Mouse (Mus musculus): ENCODE results near the gene Cttnbp2.

Gene Cttnbp2

DNA sequence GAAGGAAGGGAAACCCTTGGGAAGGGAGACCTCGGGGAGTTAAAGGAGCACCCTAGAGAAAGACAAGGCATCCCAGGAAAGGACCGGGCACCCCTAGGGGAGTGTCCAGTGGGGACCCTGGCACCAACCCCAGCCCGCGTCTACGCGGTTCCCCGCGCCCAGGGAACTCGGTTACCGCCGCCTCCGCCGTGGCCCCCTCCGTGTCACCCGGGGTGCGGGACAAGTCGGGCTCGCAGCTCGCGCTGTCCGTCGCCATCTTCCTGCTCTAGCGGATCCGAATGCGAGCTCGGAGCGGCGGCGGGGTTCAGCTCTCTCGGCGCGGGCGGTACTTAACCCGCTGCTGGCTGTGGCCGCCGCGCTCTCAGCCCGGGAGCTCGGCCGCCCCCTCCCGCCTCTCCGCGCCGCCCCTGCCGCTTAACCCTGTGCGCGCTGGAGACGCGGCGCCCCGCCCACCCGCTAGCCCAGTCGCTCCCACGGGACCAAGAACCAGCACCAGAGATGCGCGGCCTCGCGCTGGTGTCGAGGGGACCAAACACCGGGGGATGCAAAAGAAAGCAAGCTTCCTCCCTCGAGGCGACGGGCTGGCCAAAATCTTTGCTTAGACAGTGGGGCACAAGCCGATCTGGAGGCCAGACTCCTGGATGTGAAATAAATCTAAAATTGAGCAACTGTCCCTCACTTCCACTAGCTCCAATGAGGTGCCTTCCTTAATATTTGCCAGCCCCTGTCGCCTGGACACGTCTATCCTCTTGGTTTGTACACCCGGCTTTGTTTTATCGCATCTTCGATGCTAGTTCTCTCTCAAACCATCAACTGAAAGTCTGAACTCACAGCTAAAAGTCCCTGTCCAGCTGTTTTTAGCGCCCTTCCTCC lies at the start of gene Cttnbp2:
Cttnbp2 (minus strand) TSS at position 364 of the 873 bp plus-strand sequence.
- DNase-seq, result peak; percentile 69 to 79

DNA sequence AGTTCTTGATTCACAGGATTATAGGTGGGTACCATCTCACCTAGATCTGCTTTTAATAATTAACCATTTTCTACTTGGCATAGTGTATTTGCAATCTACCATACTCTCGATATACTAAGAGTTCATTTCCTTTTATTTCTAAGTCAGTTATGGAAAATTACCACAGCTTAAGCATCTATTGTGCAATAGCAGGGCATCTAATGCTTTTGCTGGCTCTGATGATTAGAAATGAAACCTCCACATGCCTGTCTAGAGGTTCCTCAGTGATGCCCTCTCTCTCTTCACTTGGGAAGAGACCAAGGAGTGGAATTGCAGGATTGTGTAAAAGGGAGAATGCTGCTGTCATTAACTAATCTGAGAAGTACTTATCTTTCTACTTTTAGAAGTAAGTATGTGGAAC lies 44.4 kb upstream of the Cttnbp2 start:
- DNase-seq, result no peak

DNA sequence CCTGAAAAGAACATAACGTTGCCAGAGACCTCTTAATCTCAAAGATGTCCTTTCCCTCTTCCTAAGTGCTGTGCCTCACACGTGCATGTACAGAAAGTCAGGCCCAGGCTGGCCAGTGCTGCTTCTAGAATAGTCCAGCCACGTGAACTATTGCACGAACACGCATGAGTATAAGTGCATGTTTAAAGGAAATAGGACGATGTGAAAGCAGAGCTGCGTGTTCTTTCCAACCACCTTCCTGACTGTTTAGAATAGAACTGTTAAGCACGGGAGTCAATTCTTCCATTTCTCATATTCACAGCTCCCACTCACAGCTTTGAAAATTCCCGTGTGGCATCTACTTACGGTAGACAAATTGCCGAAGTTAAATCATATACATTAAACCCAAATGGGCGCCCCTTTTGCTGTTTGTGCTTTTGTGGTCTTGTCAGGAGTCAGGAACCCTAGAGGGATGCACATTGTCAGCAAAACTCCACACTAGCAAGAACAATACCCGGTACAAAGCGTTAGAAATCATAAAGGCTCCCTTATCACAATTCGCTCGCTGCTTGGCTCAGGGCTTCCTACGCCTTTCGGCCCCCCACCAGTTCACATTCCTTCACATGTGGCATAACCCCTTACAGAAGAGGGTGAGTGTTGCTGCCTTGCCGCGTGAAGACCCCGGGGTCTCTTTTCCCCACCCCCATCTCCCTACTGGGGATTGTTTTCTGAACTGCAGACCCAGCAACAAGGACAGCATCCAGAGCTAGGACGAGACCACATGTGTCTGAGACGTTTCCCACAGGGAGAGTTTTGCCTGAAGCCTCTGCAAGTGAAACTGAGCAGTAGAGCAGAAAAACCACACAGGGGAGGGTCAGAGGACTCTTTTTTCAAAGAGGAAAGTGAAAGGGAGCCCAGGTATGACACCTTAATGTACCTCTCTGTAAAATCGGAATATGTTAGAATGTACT lies 33.1 kb upstream of the Cttnbp2 start:
- no peak for DNase-seq

DNA sequence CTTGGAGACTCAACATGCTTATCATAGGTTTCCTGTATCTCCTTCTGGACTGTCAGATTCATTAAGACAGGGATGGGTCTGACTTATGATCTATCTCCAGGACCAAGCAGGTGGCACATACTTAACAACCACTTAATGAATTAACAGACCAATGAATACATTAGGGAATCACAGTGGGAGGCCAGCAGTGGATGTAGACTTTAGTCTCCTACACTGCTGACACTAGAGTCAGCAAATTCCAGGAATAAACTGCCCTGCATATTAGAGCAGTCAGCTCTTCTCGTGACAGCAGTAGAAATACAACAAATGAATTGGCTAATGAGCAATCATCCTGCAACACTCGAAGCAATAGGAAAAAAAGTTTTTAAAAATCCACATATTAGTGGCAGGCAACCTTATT lies 29.2 kb upstream of the Cttnbp2 start:
- DNase-seq, result no peak

DNA sequence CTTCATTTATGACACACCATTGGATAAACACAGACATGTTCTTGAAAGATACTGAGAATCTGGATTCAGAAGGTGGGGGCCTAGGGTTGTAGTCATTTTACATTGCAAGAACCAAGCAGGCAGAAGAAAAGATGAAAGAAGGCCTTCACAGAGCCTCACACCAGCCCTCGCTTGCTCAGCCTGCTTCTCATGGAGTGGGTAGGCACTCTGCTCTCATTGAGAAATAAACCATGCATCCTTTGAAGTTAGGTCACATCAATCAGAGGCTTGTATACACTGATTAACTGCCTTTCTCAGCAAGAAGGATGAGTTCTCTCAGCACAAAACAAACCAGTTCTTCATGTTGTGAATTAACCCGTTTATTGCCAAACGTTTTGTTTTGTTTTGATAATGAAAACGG lies 25.8 kb upstream of the Cttnbp2 start:
- no peak for DNase-seq

DNA sequence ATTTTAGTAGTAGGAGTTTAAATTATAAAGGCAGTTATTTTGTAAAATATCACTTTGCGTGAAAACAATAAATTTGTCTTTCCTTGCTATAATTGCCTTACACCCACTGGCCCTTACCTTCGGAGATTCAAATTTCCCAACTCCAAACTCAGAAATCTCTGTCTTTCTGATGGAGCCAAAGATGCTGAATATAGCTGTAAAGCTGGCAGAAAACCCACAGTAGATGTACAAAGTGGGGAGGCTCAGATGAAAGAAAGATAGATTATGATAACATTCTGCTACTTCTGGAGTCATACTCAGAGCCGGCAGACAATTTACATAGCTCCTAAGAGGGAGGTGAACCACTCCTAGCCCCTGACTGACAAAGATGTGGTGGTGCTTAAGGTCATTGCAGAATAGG lies 15.8 kb upstream of the Cttnbp2 start:
- no peak for DNase-seq

DNA sequence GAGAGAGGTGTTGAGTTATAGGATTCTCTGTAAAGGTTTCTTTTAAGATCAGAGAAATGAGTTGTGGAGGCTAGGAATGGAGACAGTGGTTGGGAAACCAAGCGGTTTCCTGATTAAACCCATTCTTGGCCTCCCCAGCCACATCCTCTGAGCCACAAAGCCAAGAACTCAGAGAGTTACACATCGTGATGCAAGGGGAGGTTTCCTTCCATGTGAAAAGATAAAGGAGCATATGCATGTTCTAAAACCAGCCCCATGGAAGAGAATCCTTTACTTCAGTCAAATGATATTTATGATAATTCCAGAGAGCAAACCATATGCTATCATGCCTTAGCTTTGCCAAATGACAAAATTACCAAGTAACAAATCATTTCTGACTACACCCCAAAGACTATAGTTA lies 3.0 kb upstream of the Cttnbp2 start:
- DNase-seq, result no peak

DNA sequence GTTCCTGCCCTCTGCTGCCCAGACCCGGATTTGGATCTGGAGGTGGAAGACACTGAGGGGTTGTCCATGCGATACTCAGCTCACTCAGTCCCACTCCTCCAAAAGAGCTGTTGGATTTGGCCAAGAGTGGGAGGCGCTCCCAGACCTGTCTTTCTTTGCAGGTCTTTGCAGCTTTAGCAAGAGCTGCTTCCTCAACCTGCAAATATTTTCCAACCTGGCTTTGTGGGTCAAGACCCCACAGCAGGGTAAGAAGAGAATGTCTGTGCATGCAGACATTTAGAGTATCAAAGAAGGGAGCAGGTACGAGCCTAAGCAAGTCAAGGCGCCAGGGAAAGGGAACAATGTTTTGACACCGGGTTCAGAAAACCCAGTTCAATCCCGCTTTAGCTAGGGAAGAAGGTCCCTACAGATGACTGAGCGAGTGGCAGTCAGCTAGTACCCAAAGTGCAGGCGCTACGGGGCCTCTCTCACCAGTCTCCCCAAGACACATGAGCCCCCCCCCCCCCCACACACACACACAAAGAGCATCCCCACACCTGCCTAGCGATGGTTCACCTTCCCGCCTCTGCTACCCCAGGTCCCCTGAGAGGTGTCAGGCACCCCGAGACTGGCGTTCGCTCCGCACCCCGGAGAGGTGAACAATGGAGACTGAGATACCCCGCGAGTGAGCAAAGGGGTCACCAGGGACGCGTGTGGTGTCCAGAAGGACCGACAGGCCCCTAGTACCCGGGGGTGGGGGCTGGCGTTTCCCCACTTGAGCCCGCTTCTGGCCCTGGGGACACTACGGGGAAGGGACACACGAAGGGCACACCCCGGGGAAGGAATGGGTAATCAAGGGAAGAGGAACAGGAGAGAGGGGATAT lies 801 bp downstream of the Cttnbp2 start:
- peak; percentile 29 to 50 for DNase-seq

DNA sequence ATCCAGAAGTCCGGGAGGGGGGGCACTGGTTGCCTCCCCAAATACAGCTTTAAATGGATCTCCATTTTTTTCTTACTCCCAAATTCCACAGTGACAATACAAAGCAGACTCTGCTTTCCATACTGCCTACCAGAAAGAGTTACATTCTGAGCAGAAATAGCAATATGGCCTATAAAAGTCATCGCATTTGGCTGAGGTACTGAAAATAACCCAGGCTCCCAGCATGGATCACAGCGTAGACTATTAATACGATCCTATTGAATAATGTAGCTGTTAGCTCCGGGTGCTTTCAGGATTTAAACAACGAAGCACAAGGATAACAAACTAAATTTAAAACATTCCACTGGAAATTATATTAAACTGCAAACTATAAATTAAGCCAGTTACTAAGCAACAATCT lies 2.8 kb downstream of the Cttnbp2 start:
- no peak for DNase-seq

DNA sequence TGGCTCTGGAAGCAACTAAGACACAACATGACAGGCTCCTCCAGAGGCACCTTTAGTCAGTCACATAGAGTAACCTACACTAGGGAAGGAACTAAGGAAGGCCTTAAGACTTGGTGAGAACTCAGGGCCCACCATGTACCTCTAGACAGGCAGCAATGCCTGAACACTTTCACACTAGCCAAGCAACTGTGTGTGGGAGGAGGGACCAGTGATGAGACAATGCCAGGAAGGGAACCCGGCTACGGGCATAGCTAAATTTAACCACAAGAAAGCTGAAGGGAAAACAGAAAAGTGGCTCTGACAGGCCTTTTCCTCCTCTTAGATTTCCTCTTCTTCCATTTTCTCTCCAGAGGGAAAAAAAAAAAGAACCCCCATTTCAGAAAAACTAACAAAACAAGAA lies 6.6 kb downstream of the Cttnbp2 start:
- DNase-seq, result no peak

DNA sequence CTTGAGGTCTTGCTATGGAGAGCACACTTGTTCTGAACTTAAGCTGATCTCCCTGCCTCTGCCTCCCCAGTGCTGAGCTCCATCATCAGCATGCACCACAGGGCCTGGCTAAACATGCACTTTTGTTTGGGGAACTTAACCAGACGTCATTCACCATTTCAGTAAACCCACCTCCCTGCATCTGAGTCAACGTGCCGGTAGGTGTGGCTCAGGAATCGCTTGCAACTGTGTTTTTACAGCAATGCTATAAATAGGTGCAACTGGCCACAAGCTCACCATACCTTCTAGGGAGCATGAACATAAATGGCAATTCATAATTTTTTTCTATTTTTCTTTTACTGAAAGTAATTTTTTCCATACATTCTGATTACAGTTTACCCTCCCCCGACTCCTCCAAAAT lies 14.8 kb downstream of the Cttnbp2 start:
- DNase-seq, result no peak

DNA sequence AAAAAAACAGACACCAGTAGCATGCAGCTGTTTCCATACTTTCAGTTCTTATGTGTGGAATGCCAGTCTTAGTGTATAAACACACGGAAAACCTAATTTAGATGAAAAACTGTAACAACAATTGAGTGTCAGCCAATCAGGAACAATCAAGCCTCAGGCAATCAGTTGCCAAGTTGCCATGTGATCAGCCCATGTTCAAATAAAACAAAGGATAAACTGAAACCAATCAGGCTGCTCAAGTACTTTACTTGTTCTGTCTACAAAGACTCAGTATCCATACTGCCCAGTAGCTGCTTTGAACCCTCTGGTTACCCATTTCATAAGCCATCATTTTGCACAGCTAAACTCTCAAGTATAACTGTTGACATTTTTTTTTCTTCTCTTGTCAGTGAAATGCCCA lies 21.7 kb downstream of the Cttnbp2 start:
- DNase-seq, result no peak

DNA sequence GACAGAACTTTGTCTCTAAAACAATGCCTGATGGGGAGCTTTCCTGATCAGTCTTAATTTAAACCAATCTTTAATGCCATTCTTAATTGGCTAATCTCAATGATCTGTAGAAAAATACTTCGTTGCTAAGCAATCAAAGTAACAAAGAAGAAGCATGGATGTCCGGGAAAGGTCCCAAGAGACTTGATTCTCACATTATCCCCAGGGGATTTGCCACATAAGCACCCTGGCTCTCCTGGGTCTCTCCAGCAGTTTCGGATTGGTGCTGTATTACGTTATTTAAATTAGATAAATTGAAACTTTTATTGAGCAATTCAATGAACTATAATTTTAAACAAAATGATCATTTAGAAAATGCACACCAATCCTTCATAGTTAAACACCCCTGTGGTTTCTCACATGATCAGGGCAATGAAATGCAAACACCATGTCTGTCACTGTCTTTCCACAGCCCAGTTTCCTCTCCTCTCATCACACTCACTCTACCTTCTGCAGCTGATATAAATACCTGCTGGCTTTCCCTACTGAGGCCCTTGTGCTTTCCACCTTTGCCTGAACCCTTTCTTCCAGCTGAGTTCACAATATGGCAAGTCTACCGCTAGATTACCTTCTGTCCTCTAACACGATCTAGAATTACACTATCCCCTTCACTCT lies 22.3 kb downstream of the Cttnbp2 start:
- DNase-seq, result no peak

DNA sequence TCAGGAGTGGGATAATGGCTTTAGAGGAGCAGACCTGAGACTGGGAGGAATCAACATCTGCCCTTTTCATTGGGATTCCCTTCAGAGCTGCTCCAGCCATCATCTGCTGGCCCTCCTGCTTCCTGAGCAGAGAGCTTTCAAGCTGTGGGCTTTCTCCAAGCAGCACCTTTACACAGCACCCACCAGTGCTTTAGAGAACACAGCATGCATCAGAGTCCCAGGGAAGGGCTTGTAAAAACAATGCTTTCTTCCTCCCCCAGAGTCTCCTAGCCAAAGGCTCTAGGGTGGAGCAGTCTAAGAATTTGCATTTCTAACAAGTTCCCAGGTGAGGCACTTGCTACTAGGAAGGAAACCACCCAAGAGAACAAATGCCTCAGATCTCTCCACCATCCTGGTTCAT lies 29.6 kb downstream of the Cttnbp2 start:
- no peak for DNase-seq

DNA sequence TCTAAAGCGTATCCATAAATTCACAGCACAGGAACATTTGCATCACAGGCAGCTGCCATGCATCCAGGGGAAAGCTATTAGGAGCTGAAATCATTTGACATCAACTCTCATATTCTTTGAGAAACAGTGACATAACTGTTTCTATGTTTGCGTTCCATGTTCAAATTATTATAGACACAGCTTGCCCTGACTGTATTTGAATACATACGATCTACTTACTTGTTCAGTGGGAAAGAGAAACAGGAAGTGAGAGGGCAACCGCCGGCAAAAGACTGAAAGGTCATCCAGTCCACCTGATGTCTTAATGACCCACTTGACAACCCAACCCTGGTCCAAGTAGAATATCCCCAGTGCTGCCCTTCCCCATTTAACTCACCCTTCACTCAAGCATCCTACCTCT lies 30.6 kb downstream of the Cttnbp2 start:
- no peak for DNase-seq

DNA sequence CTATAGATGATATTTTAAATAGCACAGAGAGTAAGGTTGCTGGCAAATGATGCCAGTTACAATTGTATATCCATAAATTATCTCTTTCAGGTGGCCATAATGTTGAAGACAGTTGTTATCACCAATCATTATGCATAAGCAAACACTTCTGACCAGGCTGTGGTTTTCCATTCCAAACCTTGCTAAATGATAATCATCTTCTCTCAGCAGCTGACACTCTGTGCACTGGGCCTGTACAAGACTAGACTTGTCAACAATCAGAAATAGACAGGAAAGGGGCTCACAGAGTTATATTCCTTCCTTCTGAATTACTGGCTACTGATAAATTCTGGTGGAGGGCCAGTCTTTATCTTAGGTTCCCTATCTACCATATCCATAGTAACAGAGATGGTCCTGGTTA lies 32.1 kb downstream of the Cttnbp2 start:
- DNase-seq, result no peak

DNA sequence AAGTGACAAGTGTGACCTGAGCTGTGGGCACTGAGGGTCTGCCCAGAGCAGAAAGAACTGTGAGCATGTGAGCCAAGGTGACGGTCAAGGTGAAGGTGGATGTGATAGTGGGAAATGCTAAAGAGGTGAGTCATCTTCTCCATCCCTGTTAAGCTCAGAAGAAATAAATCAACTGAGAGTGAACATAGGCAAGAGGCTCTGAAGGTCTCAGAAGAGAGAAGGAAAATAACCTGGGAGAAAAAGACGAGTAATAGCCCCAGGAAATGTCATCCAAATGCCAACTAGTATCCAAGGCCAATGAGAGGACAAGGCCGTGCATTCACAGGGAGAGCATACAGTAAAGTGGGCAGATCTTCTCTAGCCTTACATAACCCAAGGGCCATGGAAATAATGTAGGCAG lies 32.9 kb downstream of the Cttnbp2 start:
- DNase-seq, result no peak

DNA sequence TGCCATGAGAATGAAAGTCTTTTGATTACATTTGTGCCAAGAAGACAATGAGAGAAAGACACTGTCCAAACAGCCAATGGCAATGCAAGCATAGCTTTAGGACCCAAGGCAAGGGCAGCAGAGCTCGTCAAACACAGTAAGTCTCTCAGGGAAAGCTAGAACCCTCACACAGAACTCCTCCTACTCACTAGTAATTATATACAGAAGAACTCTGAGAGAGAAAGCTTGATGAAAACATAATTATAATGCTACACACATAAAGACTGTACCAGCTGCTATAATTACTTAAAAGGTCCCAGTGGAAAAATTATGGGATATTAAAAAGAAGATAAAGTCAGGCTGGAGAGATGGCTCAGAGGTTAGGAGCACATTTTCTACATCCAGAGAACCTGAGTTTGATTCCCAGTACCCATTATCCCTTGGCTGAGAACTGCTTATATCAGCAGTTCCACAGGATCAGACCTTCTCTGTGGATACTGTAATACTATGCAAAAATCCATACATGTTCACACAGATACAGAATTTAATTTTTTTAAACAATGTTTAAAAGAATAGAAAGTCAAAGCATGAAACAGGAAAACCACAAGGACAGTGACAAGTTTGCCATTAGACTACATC lies 37.2 kb downstream of the Cttnbp2 start:
- no peak for DNase-seq

DNA sequence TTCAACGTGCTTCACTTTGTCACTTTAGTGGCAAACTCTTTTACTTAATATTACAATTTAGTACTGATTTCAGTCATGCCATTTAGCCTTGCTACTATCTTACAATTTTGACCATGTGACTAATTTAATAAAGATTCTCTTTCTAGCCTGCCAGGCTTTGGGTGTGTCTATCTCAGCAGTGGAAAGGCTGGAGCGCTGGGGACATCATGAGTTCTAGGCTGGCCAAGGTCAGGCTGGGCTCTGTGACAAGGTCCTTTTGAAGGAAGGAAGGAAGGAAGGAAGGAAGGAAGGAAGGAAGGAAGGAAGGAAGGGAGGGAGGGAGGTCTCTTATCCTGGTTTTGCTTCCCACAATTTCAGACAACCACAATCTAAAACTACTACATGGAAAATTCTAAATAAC lies 39.7 kb downstream of the Cttnbp2 start:
- DNase-seq, result no peak

DNA sequence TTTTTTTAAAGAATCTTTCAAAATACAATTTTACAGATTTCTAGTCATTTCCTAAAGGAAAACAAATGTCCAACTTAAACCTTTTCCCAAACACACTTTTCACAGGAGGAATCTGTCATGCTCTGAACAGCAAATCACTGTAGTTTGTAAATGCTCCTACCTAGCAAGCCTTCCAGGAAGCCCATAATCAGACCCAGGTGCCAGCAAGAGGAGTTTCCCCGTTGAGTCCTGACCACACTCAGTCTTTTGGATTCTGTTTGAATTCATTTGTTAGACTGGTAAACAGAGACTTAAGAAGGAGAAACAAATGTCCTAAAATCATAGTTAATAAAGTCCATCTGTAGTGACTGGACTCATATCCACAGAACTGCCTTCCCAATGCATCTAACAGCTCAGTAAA lies 40.1 kb downstream of the Cttnbp2 start:
- no peak for DNase-seq

DNA sequence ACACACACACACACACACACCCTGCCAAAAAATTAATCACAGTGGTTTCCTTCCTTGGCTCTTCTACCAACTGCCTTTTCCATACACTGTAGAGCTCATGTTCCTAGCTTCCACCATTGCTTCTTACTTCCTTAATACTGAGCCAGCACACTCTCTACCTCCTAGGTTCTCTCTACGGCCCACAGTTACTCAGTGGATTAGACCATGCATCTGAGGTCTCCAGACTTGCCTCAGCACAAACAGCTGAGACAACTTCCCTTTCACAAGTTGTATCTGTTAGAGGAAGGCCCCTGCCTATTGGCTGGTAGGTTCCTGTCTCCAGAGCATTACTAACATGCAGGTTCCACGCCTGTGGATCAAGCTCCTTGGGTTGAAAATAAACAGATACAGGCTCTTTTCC lies 45.4 kb downstream of the Cttnbp2 start:
- no peak for DNase-seq

DNA sequence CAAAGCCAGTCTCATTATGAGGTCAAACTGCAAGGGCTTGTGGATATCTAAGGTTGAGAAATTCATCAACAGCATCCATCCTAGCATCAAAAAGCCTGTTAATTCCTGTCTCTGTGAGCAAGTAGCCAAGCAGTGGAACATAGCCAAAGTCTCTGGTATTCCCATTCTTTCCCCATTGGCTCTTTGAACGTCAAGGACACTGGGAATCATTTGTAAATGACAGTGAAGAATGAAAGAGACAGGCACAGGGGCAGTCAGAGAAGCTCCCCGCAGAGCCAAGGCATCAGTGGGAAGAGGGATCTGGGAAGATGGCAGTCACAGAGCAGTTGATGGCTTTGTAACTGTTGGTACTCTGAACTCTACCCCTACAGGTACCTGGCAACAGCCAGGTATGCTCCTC lies 46.9 kb downstream of the Cttnbp2 start:
- no peak for DNase-seq
